Mouse (Mus musculus): ENCODE measurements around the gene Ptges3. TPM values are rescaled to one million over a fixed set of nuclear protein-coding genes. Genes with fewer than 3 reads are reported as not detected.
A peak's percentile ranks its signal among the peaks of the same experiment; 100 is the strongest.
"Not testable (repeated sequence)": the region's sequence is repeated elsewhere in the genome, so short reads cannot be mapped to it uniquely, and the experiment has no call there.

The Ptges3 gene
- polyA plus RNA-seq, 2 experiments = 93.0 to 461 TPM

- DNase-seq (ENCODE audit: low spot score) (no peak), ATAC-seq (ENCODE audit: low FRiP score, low read depth) (no peak)
- Histone ChIP-seq H3K36me3 (ENCODE audit: control insufficient read depth, insufficient read depth, low read length) (peaks cover 64% of the 10 kb centered on the region), H3K27ac (replicated peaks; ENCODE audit: low read depth, low read length) (no peak overlapping the region), H3K9me3 (ENCODE audit: control insufficient read depth, low read length) (no peaks in the 10 kb centered on the region), H3K9ac (ENCODE audit: low read depth, low read length, severe bottlenecking) (no peak overlapping the region), H3K4me3 (replicated peaks; ENCODE audit: low read length) (no peak overlapping the region), H3K27me3 (ENCODE audit: control insufficient read depth, insufficient read depth, low read length) (no peaks in the 10 kb centered on the region), H3K4me2 (replicated peaks; ENCODE audit: low read depth, low read length, severe bottlenecking) (no peak overlapping the region), H3K4me1 (ENCODE audit: control insufficient read depth, insufficient read depth, low read length) (no peaks in the 10 kb centered on the region)
- TF ChIP-seq POLR2A (IDR thresholded peaks at IDR 0.05; ENCODE audit: borderline replicate concordance, extremely low read depth, insufficient read depth, insufficient read length) = no peak
- WGBS = 97% methylated on average over 4 of the region's 4 CpGs
Observed at GRCm38 (mm10) chr10:128069201-128069600, 10.4 kb downstream of the Ptges3 start.

- H3K4me2 ChIP-seq (replicated peaks; ENCODE audit: low read depth, low read length, severe bottlenecking); H3K27ac ChIP-seq (replicated peaks; ENCODE audit: low read depth, low read length); ATAC-seq (ENCODE audit: low FRiP score, low read depth); H3K9me3 ChIP-seq (ENCODE audit: control insufficient read depth, low read length); H3K4me3 ChIP-seq (replicated peaks; ENCODE audit: low read length); H3K27me3 ChIP-seq (ENCODE audit: control insufficient read depth, insufficient read depth, low read length); H3K9ac ChIP-seq (ENCODE audit: low read depth, low read length, severe bottlenecking); H3K4me1 ChIP-seq (ENCODE audit: control insufficient read depth, insufficient read depth, low read length); DNase-seq (ENCODE audit: low spot score): not testable (repeated sequence)
- H3K36me3 ChIP-seq (ENCODE audit: control insufficient read depth, insufficient read depth, low read length) = peaks cover 73% of the 10 kb centered on the region
- WGBS = 97% methylated on average over 2 of the region's 2 CpGs
Observed at GRCm38 (mm10) chr10:128070432-128070831, 11.7 kb downstream of the Ptges3 start.

- ATAC-seq (ENCODE audit: low FRiP score, low read depth); DNase-seq (ENCODE audit: low spot score); H3K9ac ChIP-seq (ENCODE audit: low read depth, low read length, severe bottlenecking); H3K4me3 ChIP-seq (replicated peaks; ENCODE audit: low read length); H3K4me1 ChIP-seq (ENCODE audit: control insufficient read depth, insufficient read depth, low read length); H3K27ac ChIP-seq (replicated peaks; ENCODE audit: low read depth, low read length); H3K4me2 ChIP-seq (replicated peaks; ENCODE audit: low read depth, low read length, severe bottlenecking); H3K9me3 ChIP-seq (ENCODE audit: control insufficient read depth, low read length); H3K27me3 ChIP-seq (ENCODE audit: control insufficient read depth, insufficient read depth, low read length): not testable (repeated sequence)
- peaks cover 34% of the 10 kb centered on the region for H3K36me3 ChIP-seq (ENCODE audit: control insufficient read depth, insufficient read depth, low read length)
- 79% methylated on average over 5 of the region's 5 CpGs for WGBS
Observed at GRCm38 (mm10) chr10:128078269-128078668, 19.5 kb downstream of the Ptges3 start.

GRCm38 (mm10) chr10:128080496-128080895, 21.7 kb downstream of the Ptges3 start:
- no peak for TF ChIP-seq POLR2A (IDR thresholded peaks at IDR 0.05; ENCODE audit: borderline replicate concordance, extremely low read depth, insufficient read depth, insufficient read length)
- ATAC-seq (ENCODE audit: low FRiP score, low read depth) = no peak
- Histone ChIP-seq H3K4me2 (replicated peaks; ENCODE audit: low read depth, low read length, severe bottlenecking) (no peak overlapping the region), H3K9ac (ENCODE audit: low read depth, low read length, severe bottlenecking) (no peak overlapping the region), H3K36me3 (ENCODE audit: control insufficient read depth, insufficient read depth, low read length) (peaks cover 28% of the 10 kb centered on the region), H3K4me1 (ENCODE audit: control insufficient read depth, insufficient read depth, low read length) (peaks cover 7% of the 10 kb centered on the region), H3K27ac (replicated peaks; ENCODE audit: low read depth, low read length) (no peak overlapping the region), H3K27me3 (ENCODE audit: control insufficient read depth, insufficient read depth, low read length) (no peaks in the 10 kb centered on the region), H3K9me3 (ENCODE audit: control insufficient read depth, low read length) (no peaks in the 10 kb centered on the region), H3K4me3 (replicated peaks; ENCODE audit: low read length) (no peak overlapping the region)
- no peak for DNase-seq (ENCODE audit: low spot score)
- 72% methylated on average over 1 of the region's 1 CpGs for WGBS

GRCm38 (mm10) chr10:128081807-128082476, 23.2 kb downstream of the Ptges3 start:
- peak overlapping the region; percentile 37 for H3K9ac ChIP-seq (ENCODE audit: low read depth, low read length, severe bottlenecking)
- H3K27me3 ChIP-seq (ENCODE audit: control insufficient read depth, insufficient read depth, low read length) = no peaks in the 10 kb centered on the region
- H3K36me3 ChIP-seq (ENCODE audit: control insufficient read depth, insufficient read depth, low read length) = peaks cover 36% of the 10 kb centered on the region
- no peak overlapping the region for H3K27ac ChIP-seq (replicated peaks; ENCODE audit: low read depth, low read length)
- no peak for ATAC-seq (ENCODE audit: low FRiP score, low read depth)
- peaks cover 7% of the 10 kb centered on the region for H3K4me1 ChIP-seq (ENCODE audit: control insufficient read depth, insufficient read depth, low read length)
- peak overlapping the region; percentile 94 for H3K4me2 ChIP-seq (replicated peaks; ENCODE audit: low read depth, low read length, severe bottlenecking)
- no peak for DNase-seq (ENCODE audit: low spot score)
- 57% methylated on average over 6 of the region's 6 CpGs for WGBS
- TF ChIP-seq POLR2A (IDR thresholded peaks at IDR 0.05; ENCODE audit: borderline replicate concordance, extremely low read depth, insufficient read depth, insufficient read length) = no peak
- H3K9me3 ChIP-seq (ENCODE audit: control insufficient read depth, low read length) = no peaks in the 10 kb centered on the region
- H3K4me3 ChIP-seq (replicated peaks; ENCODE audit: low read length) = peak overlapping the region; percentile 98

- peak overlapping the region; percentile 94 for H3K4me2 ChIP-seq (replicated peaks; ENCODE audit: low read depth, low read length, severe bottlenecking)
- H3K36me3 ChIP-seq (ENCODE audit: control insufficient read depth, insufficient read depth, low read length) = peaks cover 36% of the 10 kb centered on the region
- no peak for TF ChIP-seq POLR2A (IDR thresholded peaks at IDR 0.05; ENCODE audit: borderline replicate concordance, extremely low read depth, insufficient read depth, insufficient read length)
- ATAC-seq (ENCODE audit: low FRiP score, low read depth) = no peak
- H3K4me1 ChIP-seq (ENCODE audit: control insufficient read depth, insufficient read depth, low read length) = peaks cover 7% of the 10 kb centered on the region
- H3K4me3 ChIP-seq (replicated peaks; ENCODE audit: low read length) = peak overlapping the region; percentile 98
- H3K27ac ChIP-seq (replicated peaks; ENCODE audit: low read depth, low read length) = 0 out of 2 replicates have a peak overlapping the region, but pooled peaks have one; percentile 39
- H3K9me3 ChIP-seq (ENCODE audit: control insufficient read depth, low read length) = no peaks in the 10 kb centered on the region
- no peaks in the 10 kb centered on the region for H3K27me3 ChIP-seq (ENCODE audit: control insufficient read depth, insufficient read depth, low read length)
- 13% methylated on average over 9 of the region's 9 CpGs for WGBS
- no peak for DNase-seq (ENCODE audit: low spot score)
- H3K9ac ChIP-seq (ENCODE audit: low read depth, low read length, severe bottlenecking) = peak overlapping the region; percentile 37
Observed at GRCm38 (mm10) chr10:128082477-128082808, 23.7 kb downstream of the Ptges3 start.
